Mouse (Mus musculus): Measurements from ENCODE around the gene Tssk1.

- TF ChIP-seq CTCF (IDR thresholded peaks at IDR 0.05; ENCODE audit: borderline replicate concordance, insufficient read depth, low read length) (no peak), POLR2A (IDR thresholded peaks at IDR 0.05; ENCODE audit: low read depth, low read length) (no peak)
These were observed 9.9 kb upstream of the Tssk1 start for GRCm38 (mm10) chr16:17884116-17884515.

Data from embryonic fibroblast, embryonic 13.5 days (primary cell).